Mouse (Mus musculus) thymus, adult 2 months (tissue): ENCODE measurements around the gene Mpped1. TPM values are rescaled to one million over a fixed set of nuclear protein-coding genes. Genes with fewer than 3 reads are reported as not detected.

Experiments used
- DNase-seq: peaks from one replicate; pipeline ENCODE4 v3.0.0; 2021
- H3K27ac ChIP-seq: fragments of 200-500 bp; 2 replicates; pipeline ENCODE4 v1.5.1; 2012; ENCODE audit warnings: low read length, control low read depth; ENCODE audit not compliant: control insufficient read depth, insufficient read depth
- H3K27me3 ChIP-seq: fragments of 200-500 bp; 2 replicates; pipeline ENCODE4 v1.6.1; 2012; ENCODE audit warnings: mild to moderate bottlenecking, low read length, moderate library complexity, mixed read lengths; ENCODE audit not compliant: control insufficient read depth, insufficient read depth
- H3K36me3 ChIP-seq: fragments of 200-500 bp; 2 replicates; pipeline ENCODE4 v1.6.1; 2012; ENCODE audit warnings: mild to moderate bottlenecking, low read length, moderate library complexity; ENCODE audit not compliant: control insufficient read depth, insufficient read depth
- H3K4me1 ChIP-seq: fragments of 200-500 bp; replicated peaks from 2 replicates; pipeline ENCODE4 v1.6.1; 2012; ENCODE audit warnings: low read length; ENCODE audit not compliant: control insufficient read depth, insufficient read depth
- H3K4me3 ChIP-seq: fragments of 200-500 bp; 2 replicates; pipeline ENCODE4 v1.5.1; 2012; ENCODE audit warnings: mild to moderate bottlenecking, low read length, control low read depth, moderate library complexity; ENCODE audit not compliant: control insufficient read depth, insufficient read depth
- CTCF ChIP-seq: fragments of 200-500 bp; IDR thresholded peaks from 2 replicates; pipeline ENCODE4 v1.5.1; 2012; ENCODE audit warnings: mild to moderate bottlenecking, control low read depth, low read length, moderate library complexity, borderline replicate concordance; ENCODE audit not compliant: control insufficient read depth, poor library complexity, insufficient read depth; ENCODE audit errors: extremely low read depth
- POLR2A ChIP-seq: fragments of 200-500 bp; IDR thresholded peaks from 2 replicates; pipeline ENCODE4 v1.6.1; 2012; ENCODE audit warnings: mild to moderate bottlenecking, low read length, control low read depth, moderate library complexity; ENCODE audit not compliant: control insufficient read depth, poor library complexity, insufficient read depth; ENCODE audit errors: extremely low read depth
- WGBS: fragments of 180-500 bp; shearing (Covaris S2); methylation state at CpG from one replicate; pipeline ENCODE4 v1.1.7; 2018; 5-methylcytosine and 5-hydroxymethylcytosine counted together
- polyA plus RNA-seq: library from polyadenylated mRNA; depleted of rRNA; stranded (reverse); fragments of >200 nt; gene quantifications from 2 replicates; pipeline ENCODE4 v1.2.3, GENCODE M21; 2012

Mpped1 gene
- polyA plus RNA-seq, 1 experiment, result 0.31 TPM

DNA sequence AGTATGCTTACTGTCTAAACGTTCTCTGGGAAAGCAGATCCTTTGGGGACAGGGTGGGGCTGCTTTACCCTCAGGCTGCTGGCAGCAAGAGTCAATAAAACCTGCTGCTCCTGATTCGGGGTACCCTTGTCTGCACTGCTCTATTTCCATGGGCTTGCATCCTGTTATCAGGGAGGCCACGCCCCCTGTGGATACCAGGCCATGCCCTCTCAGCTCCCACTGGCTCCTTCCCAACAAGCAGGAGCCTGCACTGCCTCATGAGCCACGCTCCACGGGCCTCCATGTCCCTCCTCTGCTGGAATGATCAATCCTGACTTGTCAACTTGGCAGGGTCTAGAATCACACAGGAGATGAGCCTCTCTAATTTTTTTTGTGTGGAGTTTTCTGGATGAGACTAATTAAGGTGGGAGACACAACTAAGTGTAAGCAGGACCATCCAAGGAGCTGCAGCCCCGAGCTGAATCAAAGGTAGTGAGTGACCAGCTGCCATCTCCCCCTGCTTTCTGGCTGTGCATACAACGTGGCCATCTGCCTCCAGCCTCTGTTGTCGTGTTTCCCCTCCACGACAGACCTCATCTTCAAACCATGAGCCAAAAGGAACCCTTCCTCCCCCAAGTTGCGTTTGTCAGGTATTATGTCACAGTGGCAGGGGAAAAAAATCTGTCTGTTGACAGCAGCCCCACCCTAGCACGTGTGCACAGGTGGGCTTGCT lies 98.0 kb downstream of the Mpped1 start:
- no peaks in the 10 kb centered on the region for H3K36me3 ChIP-seq
- 61% methylated on average over 11 of the region's 11 CpGs for WGBS
- no peak overlapping the region for H3K27ac ChIP-seq
- no peak for TF ChIP-seq POLR2A
- TF ChIP-seq CTCF, result no peak
- no peaks in the 10 kb centered on the region for H3K4me1 ChIP-seq
- no peaks in the 10 kb centered on the region for H3K27me3 ChIP-seq
- no peak for DNase-seq
- H3K4me3 ChIP-seq, result no peak overlapping the region

DNA sequence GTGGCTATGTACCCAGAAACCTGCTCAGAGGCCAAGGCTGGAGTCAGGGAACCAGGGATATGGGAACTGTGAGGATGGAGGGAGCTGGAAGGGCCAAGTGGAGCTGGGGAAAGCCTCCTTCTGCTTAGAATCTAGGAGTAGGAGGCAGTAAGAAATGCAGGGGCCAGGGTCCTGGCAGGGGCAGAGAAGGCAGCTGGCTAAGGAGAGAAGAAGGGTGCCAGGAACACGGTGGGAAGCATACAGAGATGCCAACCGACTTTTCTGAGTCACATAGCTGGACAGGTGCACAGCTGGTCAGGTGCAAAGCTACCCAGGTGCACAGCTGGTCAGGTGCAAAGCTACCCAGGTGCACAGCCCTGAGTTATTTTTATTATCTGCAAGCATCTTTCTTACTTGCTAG lies 98.6 kb downstream of the Mpped1 start:
- WGBS, result 80% methylated on average over 2 of the region's 2 CpGs

DNA sequence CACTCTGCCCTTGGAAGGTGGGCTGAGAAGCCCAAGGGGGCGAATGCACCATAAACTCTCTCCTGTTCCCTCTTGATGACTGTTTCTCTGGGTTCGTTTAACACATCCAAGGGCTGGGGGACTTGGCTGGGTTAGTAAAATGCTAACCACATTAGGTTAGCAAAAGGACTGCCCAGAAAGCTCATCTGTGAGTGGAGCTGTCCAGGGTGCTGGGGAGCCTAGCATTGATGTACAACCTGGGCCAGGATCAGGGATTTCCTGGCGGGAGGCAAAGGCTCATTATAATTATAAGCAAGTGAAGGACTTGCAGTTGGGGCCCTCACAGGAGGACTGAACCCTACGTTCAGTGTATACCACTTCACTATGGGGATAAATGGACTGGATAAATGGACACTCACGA lies 100.6 kb downstream of the Mpped1 start:
- Histone ChIP-seq H3K4me3 (no peak overlapping the region), H3K4me1 (no peaks in the 10 kb centered on the region), H3K36me3 (no peaks in the 10 kb centered on the region), H3K27ac (no peak overlapping the region), H3K27me3 (no peaks in the 10 kb centered on the region)
- no peak for TF ChIP-seq POLR2A
- no peak for TF ChIP-seq CTCF
- no peak for DNase-seq
- WGBS, result 30% methylated on average over 5 of the region's 5 CpGs

More for the DNA sequence above, 98.6 kb downstream of the Mpped1 start:
- H3K4me1 ChIP-seq, result no peaks in the 10 kb centered on the region
- TF ChIP-seq POLR2A (no peak), CTCF (no peak)
- H3K27me3 ChIP-seq, result no peaks in the 10 kb centered on the region
- no peak overlapping the region for H3K27ac ChIP-seq
- DNase-seq, result no peak
- H3K4me3 ChIP-seq, result no peak overlapping the region
- no peaks in the 10 kb centered on the region for H3K36me3 ChIP-seq

DNA sequence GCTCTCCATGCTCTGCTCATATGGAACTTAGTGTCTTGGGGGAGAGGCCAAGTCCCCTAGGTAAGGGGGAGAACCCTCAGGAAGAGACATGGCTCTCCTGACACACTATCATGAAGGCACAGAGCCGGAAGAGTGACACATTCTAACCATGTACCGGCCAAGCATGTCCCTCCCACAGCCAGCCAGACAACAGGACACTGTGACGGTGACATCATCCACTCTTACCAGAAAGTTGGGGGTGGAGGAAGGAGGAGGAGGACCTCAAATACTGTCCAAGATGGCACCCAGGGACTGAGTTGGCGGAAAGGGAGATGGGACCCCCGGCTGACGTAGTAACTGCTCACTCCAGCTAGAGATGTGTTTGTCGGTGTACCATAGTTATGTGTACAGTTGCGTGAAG lies 104.6 kb downstream of the Mpped1 start:
- H3K36me3 ChIP-seq, result no peaks in the 10 kb centered on the region

DNA sequence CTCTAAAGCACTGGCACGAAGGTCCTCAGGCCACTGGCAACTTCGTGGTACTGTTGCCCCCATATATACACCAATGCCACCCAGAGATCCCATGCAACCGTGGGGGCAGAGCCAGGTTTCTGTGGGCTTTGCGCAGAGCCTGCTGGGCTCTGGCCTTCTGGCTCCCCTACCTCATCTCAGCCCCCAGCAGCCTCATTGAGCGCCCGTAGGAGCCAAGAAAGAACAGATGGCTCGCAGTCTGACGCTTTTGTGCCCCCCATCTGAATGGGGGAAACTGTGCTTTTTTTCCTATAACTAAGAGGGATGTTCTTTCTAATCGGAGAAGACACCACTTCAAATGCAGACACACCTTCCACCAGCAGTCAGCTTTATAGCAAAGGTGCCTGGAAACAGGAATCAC lies 105.0 kb downstream of the Mpped1 start:
- WGBS, result 88% methylated on average over 9 of the region's 9 CpGs
- DNase-seq, result no peak
- H3K27ac ChIP-seq, result no peak overlapping the region

More for the DNA sequence above, 104.6 kb downstream of the Mpped1 start:
- no peak overlapping the region for H3K4me3 ChIP-seq
- no peak for DNase-seq
- no peaks in the 10 kb centered on the region for H3K4me1 ChIP-seq
- TF ChIP-seq CTCF (no peak), POLR2A (no peak)
- no peaks in the 10 kb centered on the region for H3K27me3 ChIP-seq
- no peak overlapping the region for H3K27ac ChIP-seq
- WGBS, result 95% methylated on average over 8 of the region's 8 CpGs

DNA sequence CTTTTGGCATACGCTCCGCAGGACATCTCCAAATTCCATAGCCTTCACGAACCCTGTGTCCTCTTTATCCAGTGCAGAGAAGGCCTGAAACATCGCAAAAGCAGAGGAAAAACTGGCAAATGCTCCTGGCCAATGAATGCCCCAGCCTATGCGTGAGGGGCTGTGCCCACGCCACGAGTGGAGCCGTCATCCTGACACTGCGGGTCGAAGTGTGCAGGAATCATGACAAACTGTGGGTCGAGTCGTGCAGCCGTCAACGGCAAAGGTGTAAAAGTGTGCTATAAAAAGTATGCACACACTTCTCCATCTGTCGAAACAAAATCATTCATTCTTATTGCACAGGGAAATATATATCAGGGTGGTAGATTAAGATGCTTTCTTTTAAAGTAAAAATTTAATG lies 113.6 kb downstream of the Mpped1 start:
- no peaks in the 10 kb centered on the region for H3K27me3 ChIP-seq
- H3K4me3 ChIP-seq, result no peak overlapping the region
- WGBS, result 92% methylated on average over 15 of the region's 15 CpGs
- no peak for DNase-seq
- H3K36me3 ChIP-seq, result no peaks in the 10 kb centered on the region
- H3K4me1 ChIP-seq, result no peaks in the 10 kb centered on the region
- TF ChIP-seq CTCF (no peak), POLR2A (no peak)
- H3K27ac ChIP-seq, result no peak overlapping the region

More for the DNA sequence above, 105.0 kb downstream of the Mpped1 start:
- no peaks in the 10 kb centered on the region for H3K36me3 ChIP-seq
- no peak overlapping the region for H3K4me3 ChIP-seq
- TF ChIP-seq POLR2A (no peak), CTCF (no peak)
- no peaks in the 10 kb centered on the region for H3K4me1 ChIP-seq
- no peaks in the 10 kb centered on the region for H3K27me3 ChIP-seq
